Mouse (Mus musculus): ENCODE results near the gene Ubac2.

Gene Ubac2

DNA sequence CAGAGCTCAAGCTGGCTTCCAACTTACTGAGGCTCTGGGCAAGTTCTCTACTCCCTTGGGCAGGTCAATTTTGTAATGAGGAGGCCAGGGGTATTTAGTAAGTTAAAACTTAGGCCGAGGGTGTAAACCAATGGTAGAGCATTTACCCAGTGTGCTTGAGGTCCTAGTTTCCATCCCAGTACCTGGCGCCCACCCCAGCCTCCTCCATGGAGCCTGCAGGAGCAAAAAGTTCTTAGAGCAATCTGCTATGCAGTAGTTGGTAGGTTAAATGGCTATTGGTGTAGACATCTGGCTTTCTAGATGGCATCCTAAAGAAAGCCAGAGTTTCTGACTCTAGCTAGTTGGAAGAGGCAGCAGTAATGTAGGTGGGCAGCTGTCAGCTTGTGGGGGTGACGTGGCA, 71.0 kb downstream of the Ubac2 start:
- DNase-seq (ENCODE audit: low spot score in 2 of 2) = no peak

DNA sequence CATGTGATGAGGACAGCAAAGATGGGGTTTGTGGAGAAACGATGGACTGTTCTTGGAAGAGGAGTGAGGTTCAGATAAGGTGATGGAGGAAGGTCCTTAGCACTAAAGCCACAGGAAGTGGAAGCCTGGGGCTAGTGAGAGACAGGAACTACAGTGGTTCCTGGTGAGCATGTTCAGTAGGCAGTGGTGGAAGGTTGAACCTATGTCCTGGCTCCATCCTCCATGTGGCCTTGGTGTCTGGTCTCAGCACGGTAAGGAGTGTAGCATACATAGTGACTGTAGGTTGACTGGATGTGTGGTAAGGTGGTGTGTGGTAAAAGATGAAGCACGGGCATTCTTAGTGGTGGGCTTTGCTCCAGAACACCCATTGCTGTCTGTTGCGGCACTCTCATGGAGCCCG, 71.5 kb downstream of the Ubac2 start:
- no peak for DNase-seq (ENCODE audit: low spot score in 2 of 2)

DNA sequence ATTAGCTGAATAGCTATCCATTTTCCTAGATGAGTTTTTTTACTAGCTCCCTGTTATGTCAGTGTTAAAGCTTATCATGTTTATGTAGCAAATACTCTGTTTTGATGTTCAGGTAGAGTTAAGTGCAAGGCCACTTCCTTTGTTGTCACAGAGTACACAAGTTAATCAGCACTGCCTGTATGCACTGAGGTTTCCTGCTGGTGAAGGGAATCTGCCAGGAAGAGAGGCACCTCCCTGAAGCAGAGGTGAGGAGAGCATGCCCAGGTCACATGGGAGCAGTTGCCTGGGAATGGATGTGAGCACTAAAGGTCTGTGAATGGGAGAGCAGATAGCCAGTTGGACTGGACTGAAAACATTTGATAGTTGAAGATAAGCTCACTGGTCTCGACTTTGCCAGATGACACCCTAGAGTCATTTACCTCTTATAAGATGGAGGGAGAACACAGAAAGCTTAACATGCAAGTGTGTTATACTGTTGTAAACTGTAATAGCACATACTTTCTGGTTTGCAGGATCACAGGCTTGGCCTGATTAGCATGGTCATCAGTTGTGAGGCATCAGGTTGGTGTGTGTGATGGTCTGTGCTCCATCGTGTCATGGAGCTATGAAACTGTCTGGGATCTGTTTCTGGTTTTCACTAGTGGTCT, 73.1 kb downstream of the Ubac2 start:
- no peak for DNase-seq (ENCODE audit: low spot score in 2 of 2)

DNA sequence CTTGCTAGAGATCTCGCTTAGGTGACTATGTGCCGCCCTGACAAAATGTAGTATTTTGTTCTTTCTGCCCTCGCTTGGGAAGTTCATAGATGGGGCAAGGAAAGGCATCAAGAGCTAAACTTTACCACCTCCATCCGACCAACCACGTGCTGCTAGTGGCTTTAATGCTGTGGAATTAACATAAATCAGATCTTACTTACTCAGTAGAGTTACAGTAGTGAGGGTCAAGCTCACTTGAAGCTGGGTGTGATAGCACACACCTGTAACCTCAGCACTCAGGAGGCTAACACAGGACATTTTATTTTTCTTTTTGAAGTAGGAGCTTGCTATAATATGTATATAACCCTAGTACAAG, 73.6 kb downstream of the Ubac2 start:
- DNase-seq (ENCODE audit: low spot score in 2 of 2) = no peak

DNA sequence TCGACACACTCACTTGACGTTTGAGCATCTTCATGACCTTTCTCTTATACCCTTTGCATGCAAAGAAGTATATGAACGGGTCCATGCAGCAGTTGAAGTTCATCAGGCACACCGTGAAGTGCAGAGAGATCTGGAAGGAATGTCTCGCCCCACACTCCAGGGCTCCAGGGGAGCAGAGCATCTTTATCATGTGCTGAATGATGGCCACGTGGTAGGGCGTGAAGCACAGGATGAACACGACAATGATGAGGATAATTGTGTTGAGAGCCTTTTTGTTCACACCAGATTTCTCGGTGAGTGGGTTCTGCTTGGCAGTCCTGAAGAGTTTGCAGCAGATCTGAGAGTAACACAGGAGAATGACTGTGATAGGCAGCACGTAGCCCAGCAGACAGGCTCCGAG, 75.7 kb downstream of the Ubac2 start:
- DNase-seq (ENCODE audit: low spot score in 2 of 2) = no peak

DNA sequence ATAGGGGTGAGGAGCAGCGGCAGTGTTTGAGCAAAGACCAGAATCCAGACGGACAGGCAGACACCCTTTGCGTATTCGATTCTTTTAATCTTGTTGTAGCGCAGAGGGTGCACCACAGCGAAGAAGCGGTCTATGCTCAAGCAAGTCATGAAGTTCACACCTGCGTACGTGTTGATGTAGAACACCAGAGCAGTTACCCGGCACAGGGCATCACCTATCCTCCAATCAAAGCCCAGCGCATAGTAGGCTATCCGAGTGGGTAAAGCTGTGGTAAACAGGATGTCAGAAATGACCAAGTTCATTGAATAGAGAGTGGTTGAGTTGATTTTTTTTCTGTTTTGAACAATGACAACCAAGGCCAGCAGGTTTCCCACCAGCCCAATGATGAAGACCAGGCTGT, 76.2 kb downstream of the Ubac2 start:
- DNase-seq (ENCODE audit: low spot score in 2 of 2) = no peak

DNA sequence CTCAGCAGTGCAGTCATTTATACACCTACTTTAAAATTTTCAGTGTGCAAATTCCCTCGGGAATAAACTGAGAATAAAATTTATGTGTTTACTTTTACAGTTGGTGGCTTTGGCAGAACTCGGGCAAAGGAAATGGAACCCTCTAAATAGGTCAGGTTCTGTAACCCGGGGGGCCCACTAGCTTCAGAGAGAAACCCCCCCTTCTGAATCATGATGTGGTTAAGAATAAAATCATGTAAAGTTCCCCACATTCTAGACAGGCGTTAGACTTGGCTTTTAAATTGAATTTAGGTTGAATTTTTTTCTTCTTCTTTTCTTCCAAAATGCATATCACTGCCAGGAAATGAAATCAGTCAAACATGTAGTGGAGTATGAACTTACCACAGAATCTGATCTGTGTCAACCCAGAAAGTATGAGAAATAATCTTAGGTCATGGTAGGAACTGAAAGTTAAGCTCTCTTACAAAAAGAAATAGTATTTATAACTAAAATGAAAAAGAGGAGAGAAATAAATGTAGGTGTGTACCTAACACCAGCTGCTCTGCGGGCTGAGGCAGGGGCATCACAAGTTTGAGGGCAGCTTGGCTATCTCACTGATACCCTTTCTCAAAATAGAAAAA, 76.9 kb downstream of the Ubac2 start:
- no peak for DNase-seq (ENCODE audit: low spot score in 2 of 2)

DNA sequence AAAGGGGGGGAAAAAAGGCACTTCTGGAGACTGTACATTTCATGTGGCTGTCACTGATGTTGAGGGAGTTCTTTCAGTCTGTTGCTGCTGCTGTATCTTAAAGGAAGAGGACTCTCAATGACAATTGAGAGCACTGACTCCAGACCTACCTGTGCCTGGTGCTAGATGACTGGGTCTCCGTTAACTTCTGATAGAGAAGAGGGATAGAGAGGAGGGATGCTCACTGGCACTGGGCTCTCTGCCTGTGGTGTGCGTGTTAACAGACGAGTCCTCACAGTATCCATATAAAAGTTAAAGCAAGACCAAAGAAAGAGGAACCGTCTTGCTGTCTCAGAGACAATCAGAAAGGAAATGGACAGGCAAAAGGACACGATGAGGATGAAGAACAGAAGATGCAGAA, 77.9 kb downstream of the Ubac2 start:
- DNase-seq (ENCODE audit: low spot score in 2 of 2) = no peak

DNA sequence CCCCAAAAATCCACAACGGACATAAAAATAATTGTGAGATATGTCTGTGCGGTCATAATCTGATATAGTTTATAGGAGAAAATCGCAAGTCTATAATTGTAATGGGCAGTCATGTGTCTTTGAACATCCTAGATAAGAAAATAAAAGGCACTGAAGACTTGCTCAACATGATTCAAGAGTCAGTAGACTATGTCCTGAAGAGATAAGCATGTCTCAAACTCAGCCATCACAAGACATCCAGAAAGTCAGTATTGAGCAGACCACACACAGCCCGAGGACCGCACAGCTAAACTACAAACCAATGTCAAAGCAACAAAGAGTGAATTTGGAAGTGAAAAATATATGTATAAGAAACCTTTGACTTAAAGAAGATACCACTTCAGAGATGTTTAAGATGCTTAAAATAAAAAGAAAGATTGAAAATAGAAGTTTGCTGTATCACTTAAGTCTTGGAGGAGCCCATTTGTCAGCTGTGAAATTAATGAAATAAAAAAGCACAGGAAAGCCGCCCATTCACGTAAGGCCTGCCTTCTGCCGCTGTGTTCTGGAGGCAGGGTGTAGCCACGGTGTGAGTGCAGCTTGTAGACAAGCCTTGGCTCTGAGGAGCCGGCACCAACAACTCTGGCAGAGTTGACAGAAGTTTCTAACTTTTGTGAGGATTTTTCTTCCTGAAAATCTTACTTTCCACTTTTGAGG, 78.9 kb downstream of the Ubac2 start:
- no peak for DNase-seq (ENCODE audit: low spot score in 2 of 2)

DNA sequence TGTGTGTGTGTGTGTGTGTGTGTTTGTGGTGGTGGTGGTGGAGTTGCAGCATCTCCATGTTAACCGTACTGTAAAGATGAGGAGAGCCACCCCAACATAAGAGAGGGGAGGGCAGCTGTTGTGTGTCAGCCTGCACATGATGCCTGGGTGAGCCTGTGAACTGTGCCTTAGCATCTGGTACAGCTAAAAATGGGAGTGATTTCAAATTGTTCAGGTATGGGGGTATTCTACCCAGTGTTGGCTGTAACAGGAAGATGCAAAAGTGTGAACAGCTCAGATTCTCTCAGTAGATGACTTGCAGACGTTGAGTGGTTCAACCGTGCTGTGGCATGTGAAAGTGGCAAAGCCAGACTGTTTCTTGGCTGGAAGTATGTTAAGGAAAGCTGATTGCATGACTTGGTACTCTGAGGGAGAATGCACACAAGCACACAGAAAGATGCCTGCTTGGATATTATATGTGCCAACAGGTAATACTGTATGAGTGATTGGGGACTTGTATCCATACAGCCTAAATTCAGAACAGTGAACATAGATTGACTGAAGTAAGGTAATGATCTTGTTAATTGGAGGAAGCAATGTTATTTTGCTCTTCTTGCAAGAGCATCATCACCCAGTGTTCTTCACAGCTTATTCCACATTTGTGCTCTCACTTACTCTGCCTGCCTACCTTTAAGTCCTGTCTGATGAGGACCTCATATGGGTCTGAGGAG, 79.8 kb downstream of the Ubac2 start:
- DNase-seq (ENCODE audit: low spot score in 2 of 2) = no peak

DNA sequence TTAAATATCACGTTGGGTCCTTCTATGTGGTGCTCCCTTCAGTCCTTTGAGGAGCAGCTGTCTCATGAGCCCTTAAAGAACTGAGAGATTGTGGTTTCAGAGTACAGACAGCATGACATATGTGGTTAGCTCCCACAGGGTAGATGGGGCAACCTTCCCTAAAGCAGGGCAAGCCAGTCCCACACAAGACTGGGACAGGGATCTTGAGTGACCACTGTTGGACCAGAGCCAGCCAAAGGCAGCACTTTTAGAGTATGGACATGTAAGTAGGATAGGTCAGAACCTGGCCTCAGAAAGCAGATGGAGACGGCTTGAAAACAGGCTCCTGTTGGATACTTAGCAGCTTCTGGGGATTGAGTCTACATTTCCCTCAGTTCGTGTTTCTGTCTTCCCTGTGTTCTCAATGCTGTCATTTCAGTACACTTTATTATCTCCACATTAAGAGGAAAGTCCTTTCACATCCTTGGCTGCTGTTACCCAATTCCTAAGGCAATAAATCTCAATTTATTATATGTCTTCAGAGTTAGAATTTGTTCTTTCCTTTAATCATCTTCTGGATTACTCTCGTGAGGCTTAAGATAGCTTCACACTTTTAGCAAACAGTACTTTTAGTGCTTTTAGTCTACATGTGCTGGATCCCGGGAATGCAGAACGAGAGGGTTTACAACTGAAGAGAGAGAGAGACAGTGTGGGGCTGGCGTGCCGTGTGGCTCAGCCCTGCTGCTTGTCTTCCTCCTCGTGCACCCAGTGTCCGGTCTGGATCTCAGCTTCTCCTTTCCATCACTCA, 80.5 kb downstream of the Ubac2 start:
- DNase-seq (ENCODE audit: low spot score in 2 of 2) = no peak

DNA sequence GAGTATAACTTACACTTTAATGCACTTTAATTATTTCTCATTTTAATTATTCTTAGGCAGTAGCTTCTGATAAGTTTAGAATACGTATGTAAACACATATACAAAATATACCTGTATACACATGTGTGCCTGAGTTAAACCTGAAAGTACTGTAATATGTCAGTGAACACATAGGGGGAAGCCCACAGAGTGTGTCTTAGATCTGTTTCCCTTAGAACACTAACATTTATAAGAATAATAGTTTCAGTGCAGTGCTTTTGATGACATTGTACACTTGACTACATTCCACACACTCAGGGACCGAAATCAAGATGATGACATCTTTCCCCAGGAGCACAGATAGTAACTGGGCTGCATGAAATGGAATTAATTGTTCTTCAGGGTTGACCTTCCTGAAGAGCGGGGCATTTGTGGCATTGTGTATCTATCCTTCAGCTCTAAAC, 81.1 kb downstream of the Ubac2 start:
- DNase-seq (ENCODE audit: low spot score in 2 of 2) = no peak

DNA sequence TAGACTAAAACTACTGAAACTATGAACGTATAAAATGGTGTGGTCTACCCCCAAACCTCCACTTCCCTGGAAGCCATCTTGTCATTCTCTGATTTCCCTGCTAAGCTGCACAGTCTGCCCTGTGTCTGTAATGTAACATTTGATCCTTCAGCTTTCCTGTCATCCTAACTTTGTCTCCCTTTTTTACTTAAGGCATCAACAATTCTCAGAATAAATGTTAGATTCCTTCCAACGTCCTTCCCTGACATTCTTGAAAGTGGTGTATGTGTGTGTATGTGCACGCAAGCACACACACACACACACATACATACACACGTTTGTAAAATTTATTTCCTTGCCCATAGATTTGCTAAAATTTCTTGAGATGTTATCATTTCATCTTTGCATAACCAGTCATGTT, 81.6 kb downstream of the Ubac2 start:
- no peak for DNase-seq (ENCODE audit: low spot score in 2 of 2)

DNA sequence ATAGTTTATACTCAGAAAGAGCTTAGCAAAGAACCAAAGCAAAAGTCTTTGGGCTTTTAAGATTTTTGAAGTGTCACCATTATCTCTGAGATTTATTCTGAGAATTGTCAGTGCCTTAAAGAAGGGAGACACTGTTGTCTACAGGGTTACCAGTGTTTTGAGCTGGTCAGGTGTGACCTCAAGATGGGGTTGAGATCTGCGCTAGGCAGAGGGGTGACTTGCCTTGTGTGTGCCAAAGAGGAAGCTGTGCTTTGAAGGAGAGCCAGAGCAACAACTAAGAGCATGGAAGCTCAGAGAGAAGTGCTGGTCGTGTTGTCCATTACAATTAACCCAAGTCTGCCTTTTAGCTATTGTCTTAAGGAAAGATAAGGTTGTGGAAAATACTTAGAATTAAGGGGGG, 82.1 kb downstream of the Ubac2 start:
- no peak for DNase-seq (ENCODE audit: low spot score in 2 of 2)

DNA sequence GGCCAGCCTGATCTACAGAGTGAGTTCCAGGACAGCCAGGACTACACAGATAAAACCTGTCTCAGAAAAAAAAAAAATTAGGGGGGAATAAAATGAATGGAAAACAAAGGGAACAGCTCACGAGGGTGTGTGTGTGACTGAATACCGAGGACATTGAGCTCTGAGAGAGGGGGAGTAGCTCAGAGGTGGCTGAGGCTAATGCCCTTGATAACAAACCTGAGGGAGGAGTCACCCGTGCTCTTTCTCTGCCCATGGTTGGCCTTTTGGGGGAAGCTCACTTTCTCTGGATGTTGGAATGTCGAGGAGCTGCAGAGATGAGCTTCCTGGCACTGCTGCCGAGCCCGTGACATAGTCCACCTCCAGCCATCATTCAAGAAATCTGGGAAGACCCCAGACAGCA, 82.6 kb downstream of the Ubac2 start:
- no peak for DNase-seq (ENCODE audit: low spot score in 2 of 2)

DNA sequence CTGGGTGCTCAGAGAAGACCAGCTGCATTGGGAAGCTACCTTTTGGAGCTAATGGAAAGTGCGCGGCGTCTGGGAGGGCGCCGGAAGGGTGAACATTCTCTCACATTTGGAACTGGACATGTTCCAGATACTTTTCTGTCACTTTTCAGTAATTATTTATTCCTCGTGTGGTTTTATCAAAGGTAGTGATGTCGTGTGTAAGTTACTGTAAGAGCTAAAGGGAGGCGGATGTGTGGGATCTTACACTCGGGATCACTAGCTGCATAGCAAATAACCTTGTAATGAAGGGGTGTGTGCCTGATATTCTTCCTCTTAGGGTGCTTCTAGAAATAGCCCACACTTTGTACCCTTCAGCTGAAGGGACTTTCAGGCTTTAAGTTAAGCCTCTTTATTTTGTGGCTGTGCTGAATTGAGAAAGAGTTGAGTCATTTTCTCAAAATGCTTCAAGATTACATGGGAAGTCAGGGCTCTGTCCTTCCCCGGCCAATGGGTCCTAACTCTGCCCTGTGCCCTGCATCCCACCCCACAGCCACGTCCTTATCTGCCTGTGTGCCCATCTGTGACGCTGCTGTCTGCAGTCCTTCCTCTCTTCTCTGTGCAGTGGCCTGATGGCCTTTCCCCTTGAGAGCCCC, 83.2 kb downstream of the Ubac2 start:
- DNase-seq (ENCODE audit: low spot score in 2 of 2) = no peak

DNA sequence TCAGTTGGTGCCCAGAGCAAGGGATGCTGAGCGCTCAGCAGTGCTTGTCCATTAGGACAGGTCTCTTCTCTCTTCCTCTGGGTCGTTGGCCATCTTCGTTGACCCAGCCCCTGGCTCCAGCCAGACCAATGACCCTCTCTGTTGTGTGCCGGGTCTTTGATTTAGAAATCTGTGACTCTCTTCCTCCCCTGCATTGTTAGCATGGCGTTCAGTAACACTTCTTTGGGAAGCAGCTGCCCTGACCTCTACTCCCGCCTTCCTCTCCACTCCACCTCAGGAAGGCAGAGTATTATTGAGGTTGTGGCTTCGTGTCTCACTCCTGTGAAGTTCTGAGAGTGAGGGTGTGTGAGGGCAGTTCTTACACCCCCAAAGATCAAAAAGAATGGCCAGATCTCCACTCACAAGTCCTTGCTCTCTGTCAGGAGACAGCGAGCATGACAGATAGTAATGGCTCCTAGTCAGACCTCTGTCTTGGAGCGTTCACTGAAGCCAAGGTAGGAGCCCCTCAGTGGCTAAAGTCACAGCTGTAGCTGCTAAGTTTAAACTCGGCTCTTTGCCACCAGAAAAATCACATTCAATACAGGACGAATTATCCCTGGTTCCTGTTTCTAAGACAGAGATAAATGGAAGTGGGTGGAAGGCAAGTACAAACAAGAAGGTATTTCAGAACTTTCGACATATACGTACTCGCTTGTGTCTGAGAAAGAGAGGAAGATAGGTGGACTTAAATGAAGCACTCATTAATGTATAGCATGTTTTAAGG, 83.9 kb downstream of the Ubac2 start:
- no peak for DNase-seq (ENCODE audit: low spot score in 2 of 2)

DNA sequence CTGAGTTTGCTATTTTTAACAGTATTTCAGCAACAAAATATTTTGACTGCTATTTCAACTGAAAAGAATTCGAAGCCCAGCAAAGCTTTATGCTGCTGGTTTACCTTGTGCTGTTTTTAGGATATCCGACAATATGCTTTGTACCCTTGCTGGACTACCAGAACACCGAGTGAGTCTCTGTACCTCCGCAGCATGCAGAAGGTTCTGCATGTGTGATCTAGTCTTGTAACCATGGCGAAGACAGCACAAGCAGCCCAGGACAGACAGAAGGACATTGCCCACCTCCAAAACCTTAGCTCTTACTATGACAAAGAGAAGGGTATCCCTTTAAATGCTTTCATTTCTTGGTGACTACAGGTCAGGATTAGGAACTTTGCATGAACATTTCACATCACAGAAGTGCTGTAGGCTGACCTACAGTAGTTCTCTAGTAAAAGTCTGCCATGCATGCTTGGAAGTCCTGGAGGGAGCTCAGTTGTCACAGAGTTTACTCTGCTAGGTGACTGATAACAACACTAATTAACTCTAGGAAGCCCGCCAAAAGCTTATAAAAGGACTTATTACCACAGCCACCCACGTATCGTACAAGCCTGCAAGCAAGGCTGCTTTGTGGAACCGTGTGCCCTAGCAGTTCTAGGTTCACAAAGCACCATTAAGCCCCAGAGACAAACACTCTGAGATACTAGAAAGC, 85.0 kb downstream of the Ubac2 start:
- DNase-seq (ENCODE audit: low spot score in 2 of 2) = no peak

DNA sequence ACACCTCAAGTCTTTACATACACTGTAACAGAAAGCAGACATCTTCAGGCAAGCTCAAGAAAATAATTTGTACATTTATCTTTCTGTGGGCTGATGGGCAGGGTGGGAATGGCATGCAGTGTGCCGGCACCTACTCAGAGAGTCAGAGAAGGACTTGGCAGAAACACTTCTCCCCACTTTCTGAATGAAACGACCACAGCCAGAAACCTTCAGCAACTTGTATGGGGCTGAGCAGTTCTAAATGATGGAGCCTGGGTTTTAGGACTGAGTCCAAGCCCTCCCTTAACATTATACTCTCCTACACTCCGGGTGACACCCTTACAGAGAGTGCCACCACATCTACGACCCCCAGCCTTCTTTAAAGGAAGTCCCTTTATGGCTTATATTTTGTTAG, 85.5 kb downstream of the Ubac2 start:
- no peak for DNase-seq (ENCODE audit: low spot score in 2 of 2)

DNA sequence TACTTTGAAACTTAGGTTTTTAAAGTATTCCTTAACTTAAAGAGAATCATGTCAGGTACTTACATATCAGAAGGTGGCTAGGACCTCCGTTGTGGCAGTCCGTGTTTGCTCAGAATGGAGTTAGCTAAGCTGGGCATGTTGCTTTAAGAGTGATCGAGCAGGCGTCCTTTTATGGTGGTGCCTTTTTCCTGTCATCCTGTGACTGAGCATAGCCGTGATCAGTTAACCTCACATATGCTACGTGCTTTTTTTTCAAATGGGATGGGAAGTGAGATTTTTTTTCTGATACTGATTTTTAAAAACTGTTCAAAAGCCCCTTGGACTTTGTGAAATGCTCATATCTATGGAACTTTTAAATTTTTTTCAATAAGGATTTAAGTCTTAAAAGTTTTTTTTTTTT, 86.6 kb downstream of the Ubac2 start, which contains the start of gene Gpr183:
Gene Gpr183 (minus strand): TSS at position 206 of the 400 bp plus-strand sequence.
- no peak for DNase-seq (ENCODE audit: low spot score in 2 of 2)
